Mouse (Mus musculus) forebrain, embryonic 13.5 days (tissue): Measurements from ENCODE around the gene Slc28a2. TPM values are rescaled to one million over a fixed set of nuclear protein-coding genes. Genes with fewer than 3 reads are reported as not detected.
A peak's percentile ranks its signal among the peaks of the same experiment; 100 is the strongest.
"Not testable (repeated sequence)": the region's sequence is repeated elsewhere in the genome, so short reads cannot be mapped to it uniquely, and the experiment has no call there.

ENCODE experiments used
- ATAC-seq: fragments of 200-750 bp; cut with Nextera tagmentation; 2 replicates; pipeline ENCODE4 v1.8.0; 2017
- H3K27ac ChIP-seq: fragments of 300-500 bp; sonication (generic); 2 replicates; pipeline ENCODE4 v1.5.1; 2015; ENCODE audit warnings: inconsistent platforms, mild to moderate bottlenecking, moderate library complexity
- H3K27me3 ChIP-seq: fragments of 300-500 bp; sonication (generic); 2 replicates; pipeline ENCODE4 v1.6.1; 2015; ENCODE audit warnings: mild to moderate bottlenecking, inconsistent platforms
- H3K36me3 ChIP-seq: fragments of 300-500 bp; sonication (generic); 2 replicates; pipeline ENCODE4 v1.6.1; 2015; ENCODE audit warnings: mild to moderate bottlenecking, inconsistent platforms; ENCODE audit not compliant: poor library complexity, severe bottlenecking
- H3K4me1 ChIP-seq: fragments of 300-500 bp; sonication (generic); 2 replicates; pipeline ENCODE4 v1.6.1; 2015; ENCODE audit warnings: inconsistent platforms
- H3K4me2 ChIP-seq: fragments of 300-500 bp; sonication (generic); 2 replicates; pipeline ENCODE4 v1.6.1; 2015; ENCODE audit warnings: inconsistent platforms, mild to moderate bottlenecking, moderate library complexity
- H3K4me3 ChIP-seq: fragments of 300-500 bp; sonication (generic); 2 replicates; pipeline ENCODE4 v1.5.1; 2015; ENCODE audit warnings: mild to moderate bottlenecking, inconsistent platforms
- H3K9ac ChIP-seq: fragments of 300-500 bp; sonication (generic); 2 replicates; pipeline ENCODE4 v1.6.1; 2015; ENCODE audit warnings: mild to moderate bottlenecking, inconsistent platforms
- H3K9me3 ChIP-seq: fragments of 300-500 bp; sonication (generic); replicated peaks from 2 replicates; pipeline ENCODE4 v1.6.1; 2016; ENCODE audit warnings: inconsistent platforms
- WGBS: fragments of 180-500 bp; shearing (Covaris S2); methylation state at CpG from one replicate; pipeline ENCODE4 v1.1.7; 2015; 5-methylcytosine and 5-hydroxymethylcytosine counted together
- polyA plus RNA-seq: library from polyadenylated mRNA; unstranded; fragments of >200 nt; fragmentation: Nextera tagmentation; extraction: Ambion mirVana; gene quantifications from 2 replicates; pipeline ENCODE4 v1.2.1, GENCODE M21; 2015

Gene Slc28a2
- polyA plus RNA-seq, 1 experiment from 2014 or later = not detected

DNA sequence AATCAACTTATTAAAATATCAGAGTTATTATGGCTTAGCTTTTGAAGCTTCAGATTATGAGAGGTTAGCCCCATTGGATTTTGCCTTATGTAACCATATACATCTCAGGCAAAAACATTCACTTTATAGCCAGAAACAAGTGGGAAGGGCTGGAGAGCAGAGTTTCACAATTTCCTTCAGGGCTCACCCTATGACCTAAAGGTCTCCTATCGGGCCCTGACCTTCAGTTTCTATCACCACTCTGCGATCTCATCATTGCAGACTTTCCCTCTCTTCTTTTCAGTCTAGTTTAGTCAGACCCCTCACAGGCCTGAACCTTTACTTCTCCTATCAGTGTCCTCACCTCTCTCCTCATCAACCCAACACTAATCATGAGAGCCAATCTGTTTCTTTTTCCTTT, 18.7 kb upstream of the Slc28a2 start:
- Histone ChIP-seq H3K27me3 (no peaks in the 10 kb centered on the region), H3K4me3 (no peak overlapping the region), H3K9ac (no peak overlapping the region), H3K9me3 (no peaks in the 10 kb centered on the region), H3K4me2 (no peak overlapping the region), H3K4me1 (no peaks in the 10 kb centered on the region), H3K36me3 (no peaks in the 10 kb centered on the region), H3K27ac (no peak overlapping the region)
- 91% methylated on average over 2 of the region's 2 CpGs for WGBS
- no peak for ATAC-seq

GRCm38 (mm10) chr2:122408928-122409327, 17.3 kb upstream of the Slc28a2 start:
- Histone ChIP-seq H3K36me3 (no peaks in the 10 kb centered on the region), H3K27ac (no peak overlapping the region), H3K9me3 (no peaks in the 10 kb centered on the region), H3K4me2 (no peak overlapping the region), H3K9ac (no peak overlapping the region), H3K4me3 (no peak overlapping the region), H3K4me1 (no peaks in the 10 kb centered on the region), H3K27me3 (no peaks in the 10 kb centered on the region)
- no peak for ATAC-seq
- 83% methylated on average over 7 of the region's 7 CpGs for WGBS

- H3K36me3 ChIP-seq, H3K27me3 ChIP-seq, H3K4me3 ChIP-seq, H3K27ac ChIP-seq, ATAC-seq, H3K4me2 ChIP-seq, H3K4me1 ChIP-seq, H3K9me3 ChIP-seq, H3K9ac ChIP-seq: not testable (repeated sequence)
- 93% methylated on average over 2 of the region's 2 CpGs for WGBS
These were observed 368 bp downstream of the Slc28a2 start for GRCm38 (mm10) chr2:122426645-122427044.

DNA sequence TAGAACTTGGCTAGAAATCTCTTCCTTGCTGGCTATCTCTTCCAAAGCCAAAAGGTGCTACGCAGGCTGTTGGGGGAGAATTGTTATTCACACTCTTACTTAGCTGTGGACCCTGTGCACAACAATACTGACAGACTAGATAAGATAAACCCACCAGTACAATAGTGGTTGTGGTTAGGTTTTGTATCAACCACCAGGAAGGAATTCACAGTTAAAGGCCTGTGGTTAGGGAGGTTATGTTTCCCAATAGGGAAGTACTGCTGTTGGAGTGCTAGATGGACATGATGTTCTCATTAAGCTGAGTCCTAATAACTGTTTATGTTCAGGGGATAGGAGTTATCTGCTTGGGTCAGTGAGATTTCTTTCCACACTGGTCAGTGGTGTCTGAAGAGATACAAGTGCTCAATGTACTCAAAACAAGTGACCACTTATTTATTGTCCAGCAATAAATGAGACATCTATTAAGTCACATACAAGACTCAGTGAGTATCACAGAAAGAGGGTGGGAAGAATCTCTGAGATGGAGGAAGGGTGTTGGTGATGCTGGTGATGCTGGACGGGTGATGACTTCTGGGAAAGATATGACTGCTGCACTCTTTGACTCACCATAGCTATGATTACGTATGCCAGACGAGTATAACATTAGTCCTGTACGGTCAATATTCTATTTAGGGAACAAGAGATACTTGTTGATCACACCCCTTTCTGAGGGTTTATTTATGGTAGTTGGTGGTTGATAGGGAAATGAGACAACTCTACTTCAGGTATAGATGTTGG, 12.6 kb downstream of the Slc28a2 start:
- WGBS = 92% methylated on average over 5 of the region's 5 CpGs

DNA sequence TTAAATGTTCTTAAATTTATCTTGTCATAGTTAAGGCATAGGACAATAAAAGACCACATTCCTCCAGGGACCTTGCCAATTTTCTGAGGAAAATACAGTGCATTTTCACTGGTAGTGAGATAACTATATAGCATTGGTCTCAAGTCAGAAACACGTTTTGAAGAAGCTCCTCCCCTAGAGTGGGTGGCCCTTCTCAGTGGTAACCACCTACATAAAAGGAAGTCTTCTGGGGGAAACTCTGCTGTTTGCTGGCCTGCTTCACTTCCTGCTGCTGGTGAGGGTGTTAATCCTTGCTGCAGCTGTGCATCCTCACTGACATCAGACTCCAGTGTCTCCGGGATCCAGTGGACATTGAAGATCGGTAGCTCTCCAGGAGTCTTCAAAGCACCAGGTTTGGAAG, 14.2 kb downstream of the Slc28a2 start:
- H3K4me1 ChIP-seq, H3K27ac ChIP-seq, H3K9ac ChIP-seq, H3K4me3 ChIP-seq, H3K27me3 ChIP-seq, H3K9me3 ChIP-seq, H3K36me3 ChIP-seq, ATAC-seq, H3K4me2 ChIP-seq: not testable (repeated sequence)
- 21% methylated on average over 1 of the region's 3 CpGs for WGBS

More for the DNA sequence above, 12.6 kb downstream of the Slc28a2 start:
- H3K4me2 ChIP-seq, H3K9ac ChIP-seq, H3K9me3 ChIP-seq, ATAC-seq, H3K36me3 ChIP-seq, H3K4me3 ChIP-seq, H3K27me3 ChIP-seq, H3K27ac ChIP-seq, H3K4me1 ChIP-seq: not testable (repeated sequence)

DNA sequence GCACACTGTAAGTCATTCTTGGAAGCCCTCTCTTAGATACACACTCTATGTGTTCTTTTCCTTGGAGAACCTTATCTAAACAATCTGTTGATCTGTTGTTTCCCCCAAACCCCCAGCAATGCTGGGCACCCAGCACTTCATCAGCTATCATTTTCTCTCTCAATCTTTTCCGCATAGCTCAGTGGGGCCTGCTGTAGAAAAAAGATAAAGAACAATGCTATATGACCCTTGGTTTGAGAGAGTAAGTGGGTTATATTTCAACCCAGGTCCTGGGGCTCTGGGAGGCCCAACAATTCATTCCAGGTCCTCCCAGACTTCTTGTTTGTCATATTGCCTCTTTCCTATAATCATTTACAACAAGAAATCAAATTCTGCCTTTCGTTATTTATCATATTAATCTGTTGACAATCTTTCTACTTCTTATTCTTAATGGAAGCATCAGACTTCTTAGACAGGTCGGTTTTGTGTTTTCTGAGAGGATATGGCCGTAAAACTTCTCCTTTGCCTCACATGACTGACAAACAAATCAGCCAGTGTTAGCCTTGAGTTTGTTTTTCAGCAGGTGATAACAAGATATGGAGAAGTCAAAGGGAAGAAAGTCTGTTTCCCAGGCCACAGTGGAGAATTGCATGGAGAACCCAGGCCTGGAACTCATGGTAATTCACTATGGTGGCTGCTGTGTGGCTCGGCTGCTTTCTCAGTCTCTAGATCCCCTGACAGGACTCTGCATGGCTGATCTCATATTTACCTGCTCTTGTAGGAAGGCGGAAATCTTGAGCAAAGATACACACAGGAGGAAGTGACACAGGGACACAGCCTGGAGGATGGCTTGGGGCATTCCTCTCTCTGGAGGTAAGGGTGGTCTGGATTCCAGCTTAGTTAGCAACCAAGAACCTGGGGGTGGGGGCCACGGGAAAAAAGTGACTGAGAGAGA, 15.0 kb downstream of the Slc28a2 start:
- no peaks in the 10 kb centered on the region for H3K4me1 ChIP-seq

GRCm38 (mm10) chr2:122450351-122450750, 24.1 kb downstream of the Slc28a2 start:
- WGBS = 91% methylated on average over 4 of the region's 4 CpGs
- H3K4me1 ChIP-seq = no peaks in the 10 kb centered on the region

More for the DNA sequence above, 15.0 kb downstream of the Slc28a2 start:
- no peaks in the 10 kb centered on the region for H3K9me3 ChIP-seq
- H3K9ac ChIP-seq = no peak overlapping the region
- no peaks in the 10 kb centered on the region for H3K36me3 ChIP-seq
- no peak for ATAC-seq
- no peaks in the 10 kb centered on the region for H3K27me3 ChIP-seq
- H3K4me2 ChIP-seq = no peak overlapping the region
- H3K4me3 ChIP-seq = no peak overlapping the region
- 85% methylated on average over 7 of the region's 7 CpGs for whole genome bisulfite sequencing
- H3K27ac ChIP-seq = no peak overlapping the region

DNA sequence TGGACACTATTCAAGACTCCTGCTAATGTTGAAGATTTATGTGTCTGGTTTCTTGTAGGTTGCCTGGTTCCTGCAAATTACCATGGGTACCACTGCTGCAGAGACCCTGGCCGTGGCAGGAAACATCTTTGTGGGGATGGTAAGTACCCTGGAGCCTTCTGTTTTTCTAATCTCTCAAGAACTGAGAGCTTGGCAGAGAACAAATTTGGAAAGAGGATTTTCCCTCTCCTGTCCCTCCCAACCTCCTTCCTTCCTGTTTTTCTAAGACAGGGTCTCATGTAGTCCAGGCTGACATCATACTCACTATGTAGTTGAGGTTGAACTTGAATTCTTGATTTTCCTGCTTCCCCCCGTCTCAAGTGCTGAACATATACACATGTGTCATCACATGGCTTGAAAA, 26.1 kb downstream of the Slc28a2 start:
- no peak overlapping the region for H3K27ac ChIP-seq
- no peak overlapping the region for H3K4me2 ChIP-seq
- H3K36me3 ChIP-seq = no peaks in the 10 kb centered on the region
- no peaks in the 10 kb centered on the region for H3K4me1 ChIP-seq
- no peak overlapping the region for H3K4me3 ChIP-seq
- no peak for ATAC-seq
- no peak overlapping the region for H3K9ac ChIP-seq
- H3K27me3 ChIP-seq = no peaks in the 10 kb centered on the region
- WGBS = 75% methylated on average over 2 of the region's 2 CpGs
- no peaks in the 10 kb centered on the region for H3K9me3 ChIP-seq

More at GRCm38 (mm10) chr2:122450351-122450750, 24.1 kb downstream of the Slc28a2 start:
- H3K27ac ChIP-seq = no peak overlapping the region
- H3K27me3 ChIP-seq = no peaks in the 10 kb centered on the region
- H3K9ac ChIP-seq = no peak overlapping the region
- H3K4me2 ChIP-seq = no peak overlapping the region
- H3K36me3 ChIP-seq = no peaks in the 10 kb centered on the region
- no peak for ATAC-seq
- no peaks in the 10 kb centered on the region for H3K9me3 ChIP-seq
- H3K4me3 ChIP-seq = no peak overlapping the region

DNA sequence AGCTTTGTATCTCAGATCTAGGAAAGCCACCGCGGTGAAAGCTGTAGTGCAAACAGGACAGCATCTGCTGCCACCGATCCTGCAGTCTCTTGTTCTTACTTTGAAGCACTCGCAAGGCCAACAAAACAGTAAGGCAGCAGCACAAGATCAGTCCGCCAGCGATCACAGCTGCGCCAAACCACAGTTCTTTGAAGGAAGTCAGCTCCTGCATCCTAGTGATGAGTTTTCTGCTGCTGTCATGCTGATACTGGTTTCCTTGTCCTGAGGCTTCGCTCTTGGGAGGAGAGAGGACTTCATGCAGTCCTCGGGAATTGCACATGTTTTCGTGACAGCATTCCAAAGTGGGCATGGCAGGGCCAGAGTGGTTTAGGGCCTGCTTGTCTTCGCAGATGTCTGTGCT, 40.6 kb downstream of the Slc28a2 start:
- H3K27me3 ChIP-seq = no peaks in the 10 kb centered on the region
- peak overlapping the region; percentile 57 for H3K4me3 ChIP-seq
- ATAC-seq = no peak
- H3K4me2 ChIP-seq = peak overlapping the region; percentile 90
- no peaks in the 10 kb centered on the region for H3K36me3 ChIP-seq
- H3K4me1 ChIP-seq = peaks cover 6% of the 10 kb centered on the region
- no peaks in the 10 kb centered on the region for H3K9me3 ChIP-seq
- no peak overlapping the region for H3K27ac ChIP-seq
- peak overlapping the region; percentile 66 for H3K9ac ChIP-seq
- 29% methylated on average over 11 of the region's 11 CpGs for WGBS

- ATAC-seq = peak; percentile 100
- peak overlapping the region; percentile 66 for H3K9ac ChIP-seq
- 1% methylated on average over 46 of the region's 46 CpGs for WGBS
- H3K4me3 ChIP-seq = peak overlapping the region; percentile 57
- no peaks in the 10 kb centered on the region for H3K36me3 ChIP-seq
- no peaks in the 10 kb centered on the region for H3K9me3 ChIP-seq
- H3K27ac ChIP-seq = no peak overlapping the region
- H3K4me1 ChIP-seq = peaks cover 6% of the 10 kb centered on the region
- no peaks in the 10 kb centered on the region for H3K27me3 ChIP-seq
- H3K4me2 ChIP-seq = peak overlapping the region; percentile 90
These were observed 41.2 kb downstream of the Slc28a2 start for GRCm38 (mm10) chr2:122467351-122468013.

DNA sequence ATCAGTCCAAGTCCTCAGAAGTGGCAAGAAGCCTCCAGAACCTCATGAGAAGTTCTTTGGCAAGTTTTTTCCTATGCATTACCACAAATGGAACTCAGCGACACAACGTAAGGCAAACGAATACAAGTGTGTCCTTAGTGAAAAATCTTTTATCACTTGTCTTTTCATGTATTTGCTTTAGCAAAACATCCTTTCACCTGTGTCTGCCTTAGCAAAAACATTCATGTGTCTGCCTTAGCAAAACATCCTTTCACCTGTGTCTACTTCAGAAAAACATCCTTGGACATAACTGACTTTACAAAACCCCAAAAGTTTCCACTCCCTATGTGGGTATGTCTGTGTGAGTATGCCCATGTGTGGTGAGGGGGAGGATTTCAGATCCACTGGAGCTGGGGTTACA, 42.9 kb downstream of the Slc28a2 start:
- 94% methylated on average over 3 of the region's 3 CpGs for WGBS
- H3K27me3 ChIP-seq = no peaks in the 10 kb centered on the region
- H3K9me3 ChIP-seq = no peaks in the 10 kb centered on the region
- H3K27ac ChIP-seq = no peak overlapping the region
- no peak overlapping the region for H3K9ac ChIP-seq
- no peak overlapping the region for H3K4me3 ChIP-seq
- no peaks in the 10 kb centered on the region for H3K36me3 ChIP-seq
- no peak for ATAC-seq
- H3K4me2 ChIP-seq = no peak overlapping the region
- H3K4me1 ChIP-seq = peaks cover 6% of the 10 kb centered on the region

- Histone ChIP-seq H3K9ac (no peak overlapping the region), H3K36me3 (no peaks in the 10 kb centered on the region), H3K27ac (no peak overlapping the region), H3K4me1 (no peaks in the 10 kb centered on the region), H3K4me3 (no peak overlapping the region), H3K9me3 (no peaks in the 10 kb centered on the region), H3K4me2 (no peak overlapping the region), H3K27me3 (no peaks in the 10 kb centered on the region)
- no peak for ATAC-seq
These were observed 50.3 kb downstream of the Slc28a2 start for GRCm38 (mm10) chr2:122476585-122476984.
